Mouse (Mus musculus): ENCODE results near the gene Snrnp70. TPM values are rescaled to one million over a fixed set of nuclear protein-coding genes. Genes with fewer than 3 reads are reported as not detected.

Gene Snrnp70
- polyA plus RNA-seq, 1 experiment from 2014 or later, result 93.7 TPM

GRCm38 (mm10) chr7:45370475-45371311, 24.8 kb downstream of the Snrnp70 start, which contains the start of gene Lin7b:
Lin7b (minus strand) TSS chr7:45370583.
- no peak within 1 kb of the TSS for H3K27ac ChIP-seq (ENCODE audit: low read depth, low read length)
- ATAC-seq (ENCODE audit: low read depth), result peak; percentile 57
- WGBS, result 9% methylated on average over 28 of the region's 28 CpGs

GRCm38 (mm10) chr7:45369836-45370474, 25.6 kb downstream of the Snrnp70 start:
- peak overlapping the region; percentile 79 for H3K4me2 ChIP-seq (ENCODE audit: low read depth, low read length)
- ATAC-seq (ENCODE audit: low read depth), result no peak; the same call in none of the 2 replicates
- H3K27ac ChIP-seq (ENCODE audit: low read depth, low read length), result no peak overlapping the region
- H3K27me3 ChIP-seq (ENCODE audit: control insufficient read depth, insufficient read depth, low read length), result peaks cover 5% of the 10 kb centered on the region
- H3K4me3 ChIP-seq (ENCODE audit: low read depth, low read length), result peak overlapping the region; percentile 46
- 11% methylated on average over 43 of the region's 52 CpGs for WGBS
- H3K9ac ChIP-seq (replicated peaks; ENCODE audit: low read depth, low read length), result peak overlapping the region; percentile 46
- H3K9me3 ChIP-seq (ENCODE audit: control insufficient read depth, low read length), result no peaks in the 10 kb centered on the region
- H3K36me3 ChIP-seq (ENCODE audit: control insufficient read depth, insufficient read depth, low read length), result peaks cover 11% of the 10 kb centered on the region; the same call in 1 of the 2 replicates
- H3K4me1 ChIP-seq (ENCODE audit: control insufficient read depth, insufficient read depth, low read length), result peaks cover 27% of the 10 kb centered on the region

More at GRCm38 (mm10) chr7:45370475-45371311, 24.8 kb downstream of the Snrnp70 start, which contains the start of gene Lin7b:
- Histone ChIP-seq H3K36me3 (ENCODE audit: control insufficient read depth, insufficient read depth, low read length) (peaks cover 14% of the 10 kb centered on the region), H3K4me1 (ENCODE audit: control insufficient read depth, insufficient read depth, low read length) (peaks cover 20% of the 10 kb centered on the region), H3K4me2 (ENCODE audit: low read depth, low read length) (peak within 1 kb of the TSS; percentile 79), H3K4me3 (ENCODE audit: low read depth, low read length) (peak within 1 kb of the TSS; percentile 46), H3K9ac (replicated peaks; ENCODE audit: low read depth, low read length) (peak within 1 kb of the TSS; percentile 46), H3K27me3 (ENCODE audit: control insufficient read depth, insufficient read depth, low read length) (peaks cover 5% of the 10 kb centered on the region), H3K9me3 (ENCODE audit: control insufficient read depth, low read length) (no peaks in the 10 kb centered on the region)

- H3K4me3 ChIP-seq (ENCODE audit: low read depth, low read length), result no peak overlapping the region; the same call in 1 of the 2 replicates
- peaks cover 5% of the 10 kb centered on the region for H3K27me3 ChIP-seq (ENCODE audit: control insufficient read depth, insufficient read depth, low read length)
- H3K4me1 ChIP-seq (ENCODE audit: control insufficient read depth, insufficient read depth, low read length), result peaks cover 27% of the 10 kb centered on the region
- WGBS, result 71% methylated on average over 16 of the region's 16 CpGs
- peak overlapping the region; percentile 79 for H3K4me2 ChIP-seq (ENCODE audit: low read depth, low read length)
- no peak overlapping the region for H3K9ac ChIP-seq (replicated peaks; ENCODE audit: low read depth, low read length)
- peaks cover 11% of the 10 kb centered on the region; the same call in 1 of the 2 replicates for H3K36me3 ChIP-seq (ENCODE audit: control insufficient read depth, insufficient read depth, low read length)
- no peak overlapping the region for H3K27ac ChIP-seq (ENCODE audit: low read depth, low read length)
- ATAC-seq (ENCODE audit: low read depth), result no peak
- H3K9me3 ChIP-seq (ENCODE audit: control insufficient read depth, low read length), result no peaks in the 10 kb centered on the region
Measured at GRCm38 (mm10) chr7:45369022-45369745, 26.4 kb downstream of the Snrnp70 start.

- Histone ChIP-seq H3K4me3 (ENCODE audit: low read depth, low read length) (peak overlapping the region; percentile 81; the same call in 1 of the 2 replicates), H3K9me3 (ENCODE audit: control insufficient read depth, low read length) (no peaks in the 10 kb centered on the region), H3K27ac (ENCODE audit: low read depth, low read length) (no peak overlapping the region), H3K4me1 (ENCODE audit: control insufficient read depth, insufficient read depth, low read length) (peaks cover 27% of the 10 kb centered on the region), H3K4me2 (ENCODE audit: low read depth, low read length) (peak overlapping the region; percentile 79), H3K27me3 (ENCODE audit: control insufficient read depth, insufficient read depth, low read length) (peaks cover 5% of the 10 kb centered on the region), H3K9ac (replicated peaks; ENCODE audit: low read depth, low read length) (peak overlapping the region; percentile 65; the same call in 1 of the 2 replicates), H3K36me3 (ENCODE audit: control insufficient read depth, insufficient read depth, low read length) (peaks cover 6% of the 10 kb centered on the region; the same call in 1 of the 2 replicates)
- 81% methylated on average over 15 of the region's 15 CpGs for WGBS
- ATAC-seq (ENCODE audit: low read depth), result no peak
Measured at GRCm38 (mm10) chr7:45368178-45368577, 27.4 kb downstream of the Snrnp70 start.

- WGBS, result under 1% methylated on average over 68 of the region's 70 CpGs
- peak overlapping the region; percentile 87 for H3K27ac ChIP-seq (ENCODE audit: low read depth, low read length)
- peaks cover 5% of the 10 kb centered on the region for H3K27me3 ChIP-seq (ENCODE audit: control insufficient read depth, insufficient read depth, low read length)
- H3K4me1 ChIP-seq (ENCODE audit: control insufficient read depth, insufficient read depth, low read length), result peaks cover 28% of the 10 kb centered on the region
- no peaks in the 10 kb centered on the region for H3K36me3 ChIP-seq (ENCODE audit: control insufficient read depth, insufficient read depth, low read length)
- H3K9ac ChIP-seq (replicated peaks; ENCODE audit: low read depth, low read length), result peak overlapping the region; percentile 95
- peak overlapping the region; percentile 81 for H3K4me3 ChIP-seq (ENCODE audit: low read depth, low read length)
- H3K9me3 ChIP-seq (ENCODE audit: control insufficient read depth, low read length), result no peaks in the 10 kb centered on the region
- ATAC-seq (ENCODE audit: low read depth), result peak; percentile 89
- H3K4me2 ChIP-seq (ENCODE audit: low read depth, low read length), result peak overlapping the region; percentile 79
Measured at GRCm38 (mm10) chr7:45367020-45367880, 28.3 kb downstream of the Snrnp70 start.

- Histone ChIP-seq H3K9ac (replicated peaks; ENCODE audit: low read depth, low read length) (peak within 1 kb of the TSS; percentile 95), H3K9me3 (ENCODE audit: control insufficient read depth, low read length) (no peaks in the 10 kb centered on the region), H3K27ac (ENCODE audit: low read depth, low read length) (peak within 1 kb of the TSS; percentile 87), H3K36me3 (ENCODE audit: control insufficient read depth, insufficient read depth, low read length) (no peaks in the 10 kb centered on the region), H3K27me3 (ENCODE audit: control insufficient read depth, insufficient read depth, low read length) (peaks cover 5% of the 10 kb centered on the region), H3K4me3 (ENCODE audit: low read depth, low read length) (peak within 1 kb of the TSS; percentile 81), H3K4me2 (ENCODE audit: low read depth, low read length) (peak within 1 kb of the TSS; percentile 79), H3K4me1 (ENCODE audit: control insufficient read depth, insufficient read depth, low read length) (peaks cover 34% of the 10 kb centered on the region)
- 2% methylated on average over 17 of the region's 26 CpGs for WGBS
- ATAC-seq (ENCODE audit: low read depth), result peak; percentile 52
Measured at GRCm38 (mm10) chr7:45366652-45367019, 28.9 kb downstream of the Snrnp70 start, which contains the start of gene Ppfia3. Ppfia3 (minus strand) TSS chr7:45367019.

GRCm38 (mm10) chr7:45365742-45366651, 29.5 kb downstream of the Snrnp70 start:
- H3K9me3 ChIP-seq (ENCODE audit: control insufficient read depth, low read length), result no peaks in the 10 kb centered on the region
- 2% methylated on average over 35 of the region's 35 CpGs for WGBS
- peaks cover 37% of the 10 kb centered on the region for H3K4me1 ChIP-seq (ENCODE audit: control insufficient read depth, insufficient read depth, low read length)
- no peaks in the 10 kb centered on the region for H3K36me3 ChIP-seq (ENCODE audit: control insufficient read depth, insufficient read depth, low read length)
- peak overlapping the region; percentile 95 for H3K9ac ChIP-seq (replicated peaks; ENCODE audit: low read depth, low read length)
- H3K4me2 ChIP-seq (ENCODE audit: low read depth, low read length), result peak overlapping the region; percentile 79
- H3K27me3 ChIP-seq (ENCODE audit: control insufficient read depth, insufficient read depth, low read length), result peaks cover 5% of the 10 kb centered on the region
- peak overlapping the region; percentile 71 for H3K27ac ChIP-seq (ENCODE audit: low read depth, low read length)
- peak; percentile 9; the same call in 1 of the 2 replicates for ATAC-seq (ENCODE audit: low read depth)
- peak overlapping the region; percentile 81 for H3K4me3 ChIP-seq (ENCODE audit: low read depth, low read length)

All from neural tube, embryonic 14.5 days (tissue).